Mouse (Mus musculus) liver, embryonic 14.5 days (tissue): ENCODE data around the gene Szt2. TPM values are rescaled to one million over a fixed set of nuclear protein-coding genes. Genes with fewer than 3 reads are reported as not detected.

Experiments
- ATAC-seq: fragments of 200-750 bp; cut with Nextera tagmentation; 2 replicates; pipeline ENCODE4 v1.8.0; 2017; ENCODE audit warnings: moderate number of reproducible peaks, mild to moderate bottlenecking, moderate library complexity; ENCODE audit not compliant: insufficient read depth
- DNase-seq, 3 experiments: peaks; one replicate each; pipeline ENCODE4 v3.0.0-alpha.2; 2012 to 2013; ENCODE audit warnings: low read depth in 3 of 3, low spot score in 3 of 3
- H3K27ac ChIP-seq: fragments of 300-500 bp; sonication (generic); 2 replicates; pipeline ENCODE4 v1.5.1; 2014; ENCODE audit warnings: moderate library complexity, mild to moderate bottlenecking, control low read depth, inconsistent platforms
- H3K27me3 ChIP-seq: fragments of 300-500 bp; sonication (generic); 2 replicates; pipeline ENCODE4 v1.6.1; 2014; ENCODE audit warnings: mild to moderate bottlenecking, low read length, moderate library complexity; ENCODE audit not compliant: control insufficient read depth, insufficient read depth
- H3K36me3 ChIP-seq: fragments of 300-500 bp; sonication (generic); replicated peaks from 2 replicates; pipeline ENCODE4 v1.6.1; 2014; ENCODE audit warnings: low read depth; ENCODE audit not compliant: control insufficient read depth, insufficient read depth
- H3K4me1 ChIP-seq, 2 experiments: fragments of 200-500 bp in 1 of 2; fragments of 300-500 bp in 1 of 2; sonication (generic) in 1 of 2; replicated peaks; 2 replicates each; pipeline ENCODE4 v1.6.1; 2012 to 2014; ENCODE audit warnings: antibody characterized with exemption in 1 of 2, inconsistent platforms in 1 of 2, low read length in 1 of 2; ENCODE audit not compliant: control insufficient read depth in 2 of 2, insufficient read depth in 2 of 2
- H3K4me2 ChIP-seq: fragments of 300-500 bp; sonication (generic); 2 replicates; pipeline ENCODE4 v1.6.1; 2014; ENCODE audit warnings: low read depth, mild to moderate bottlenecking, control low read depth, moderate library complexity
- H3K4me3 ChIP-seq, 2 experiments: fragments of 200-500 bp in 1 of 2; fragments of 300-500 bp in 1 of 2; sonication (generic) in 1 of 2; 2 replicates each; pipeline ENCODE4 v1.5.1; 2012 to 2014; ENCODE audit warnings: low read depth in 2 of 2, low read length in 2 of 2, mild to moderate bottlenecking in 2 of 2, control low read depth in 1 of 2, inconsistent platforms in 1 of 2, moderate library complexity in 1 of 2; ENCODE audit not compliant: insufficient read depth in 1 of 2
- H3K9ac ChIP-seq: fragments of 300-500 bp; sonication (generic); replicated peaks from 2 replicates; pipeline ENCODE4 v1.6.1; 2014; ENCODE audit warnings: mild to moderate bottlenecking, control low read depth, moderate library complexity
- H3K9me3 ChIP-seq: fragments of 300-500 bp; sonication (generic); 2 replicates; pipeline ENCODE4 v1.6.1; 2016; ENCODE audit warnings: low read length, mixed read lengths; ENCODE audit not compliant: control insufficient read depth
- CTCF ChIP-seq: IDR thresholded peaks from 2 replicates; pipeline ENCODE4 v1.5.1; 2016; ENCODE audit warnings: antibody characterized with exemption, low read depth, control low read depth
- EP300 ChIP-seq: IDR thresholded peaks from 2 replicates; pipeline ENCODE4 v1.6.1; 2016; ENCODE audit warnings: antibody characterized with exemption, low read depth
- WGBS: fragments of 180-500 bp; shearing (Covaris S2); extraction: QIAGEN DNeasy Blood & Tissue Kit; methylation state at CpG from one replicate; pipeline ENCODE4 v1.1.7; 2014; ENCODE audit not compliant: insufficient replicate concordance; 5-methylcytosine and 5-hydroxymethylcytosine counted together
- polyA plus RNA-seq, 2 experiments: library from polyadenylated mRNA; depleted of rRNA in 1 of 2; stranded (reverse) in 1 of 2; unstranded in 1 of 2; fragments of >200 nt; fragmentation: Nextera tagmentation in 1 of 2; extraction: Ambion mirVana in 1 of 2; gene quantifications; 2 replicates each; pipeline versions ENCODE4 v1.2.1 to v1.2.3; 2012 to 2014

Szt2 gene
- polyA plus RNA-seq, 2 experiments: 2.6 to 5.9 TPM

GRCm38 (mm10) chr4:118421384-118421783 lies 12.3 kb upstream of the Szt2 start:
- Histone ChIP-seq H3K36me3 (peaks cover 5% of the 10 kb centered on the region), H3K27ac (no peak overlapping the region), H3K9ac (no peak overlapping the region), H3K27me3 (no peaks in the 10 kb centered on the region), H3K4me1 (peaks cover 21 to 25% of the 10 kb centered on the region in 2 experiments), H3K4me3 (no peak overlapping the region), H3K4me2 (no peak overlapping the region), H3K9me3 (no peaks in the 10 kb centered on the region)
- DNase-seq (no peak), ATAC-seq (no peak)
- 82% methylated on average over 3 of the region's 3 CpGs for WGBS
- TF ChIP-seq EP300 (no peak), CTCF (no peak)

GRCm38 (mm10) chr4:118417112-118417797 lies 8.2 kb upstream of the Szt2 start:
- no peak overlapping the region for H3K4me3 ChIP-seq
- no peak for TF ChIP-seq CTCF
- TF ChIP-seq EP300: no peak
- H3K9ac ChIP-seq: no peak overlapping the region
- H3K36me3 ChIP-seq: peaks cover 34% of the 10 kb centered on the region
- H3K27ac ChIP-seq: no peak overlapping the region
- H3K4me1 ChIP-seq: no peaks in the 10 kb centered on the region
- DNase-seq (no peak), ATAC-seq (no peak)
- WGBS: 51% methylated on average over 13 of the region's 13 CpGs
- no peaks in the 10 kb centered on the region for H3K9me3 ChIP-seq
- H3K4me2 ChIP-seq: no peak overlapping the region
- no peaks in the 10 kb centered on the region for H3K27me3 ChIP-seq

- Histone ChIP-seq H3K4me1 (no peaks in the 10 kb centered on the region), H3K27ac (no peak overlapping the region), H3K4me3 (no peak overlapping the region), H3K4me2 (no peak overlapping the region), H3K9ac (no peak overlapping the region), H3K9me3 (no peaks in the 10 kb centered on the region), H3K27me3 (no peaks in the 10 kb centered on the region), H3K36me3 (peaks cover 41% of the 10 kb centered on the region)
- TF ChIP-seq EP300 (no peak), CTCF (no peak)
- DNase-seq: no peak
- ATAC-seq: no peak
- 81% methylated on average over 5 of the region's 5 CpGs for WGBS
Observed at GRCm38 (mm10) chr4:118416329-118416728, 7.3 kb upstream of the Szt2 start.

GRCm38 (mm10) chr4:118415779-118416178 lies 6.7 kb upstream of the Szt2 start:
- no peak overlapping the region for H3K9ac ChIP-seq
- H3K4me1 ChIP-seq: no peaks in the 10 kb centered on the region
- 84% methylated on average over 2 of the region's 2 CpGs for WGBS
- no peak for TF ChIP-seq CTCF
- no peak for TF ChIP-seq EP300
- peaks cover 43% of the 10 kb centered on the region for H3K36me3 ChIP-seq
- no peak overlapping the region for H3K4me2 ChIP-seq
- H3K27me3 ChIP-seq: no peaks in the 10 kb centered on the region
- DNase-seq: no peak
- H3K27ac ChIP-seq: no peak overlapping the region
- no peak for ATAC-seq
- H3K9me3 ChIP-seq: no peaks in the 10 kb centered on the region
- H3K4me3 ChIP-seq: no peak overlapping the region

- no peaks in the 10 kb centered on the region for H3K27me3 ChIP-seq
- peaks cover 7 to 11% of the 10 kb centered on the region in 2 experiments for H3K4me1 ChIP-seq
- no peak overlapping the region for H3K27ac ChIP-seq
- H3K36me3 ChIP-seq: peaks cover 43% of the 10 kb centered on the region
- no peak overlapping the region for H3K4me3 ChIP-seq
- 86% methylated on average over 5 of the region's 5 CpGs for WGBS
- H3K4me2 ChIP-seq: no peak overlapping the region
- H3K9me3 ChIP-seq: no peaks in the 10 kb centered on the region
- ATAC-seq (no peak), DNase-seq (no peak)
- no peak for TF ChIP-seq CTCF
- TF ChIP-seq EP300: no peak
- H3K9ac ChIP-seq: no peak overlapping the region
Observed at GRCm38 (mm10) chr4:118413553-118413952, 4.5 kb upstream of the Szt2 start.
